Mouse (Mus musculus) R1 (cell line): ENCODE data around the gene Sgms1.

Source experiments
- DNase-seq: peaks from one replicate; pipeline ENCODE4 v3.0.0-alpha.2; 2018; ENCODE audit warnings: low read depth, low spot score

Gene Sgms1

DNA sequence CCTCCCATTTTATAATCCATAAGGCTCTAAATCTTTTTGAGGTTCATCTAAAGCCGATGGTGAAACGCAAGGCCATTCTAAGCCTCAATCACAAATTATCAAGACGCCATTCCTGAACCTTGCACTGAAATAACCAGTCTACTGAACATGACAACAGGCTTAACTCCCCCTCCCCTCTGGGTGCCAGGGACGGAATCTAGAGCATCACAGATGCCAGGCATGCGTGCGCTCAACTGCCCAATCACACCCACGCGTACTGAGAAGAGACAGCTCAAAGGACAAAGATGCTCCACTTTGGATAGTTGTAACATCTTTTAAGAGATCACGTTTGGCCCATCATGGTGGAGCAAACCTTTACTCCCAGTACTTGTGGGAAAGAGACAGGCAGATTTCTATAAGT, 146.3 kb downstream of the Sgms1 start:
- no peak for DNase-seq

- DNase-seq: peak; percentile 90
Observed at GRCm38 (mm10) chr19:32242153-32242552, 147.4 kb downstream of the Sgms1 start.

DNA sequence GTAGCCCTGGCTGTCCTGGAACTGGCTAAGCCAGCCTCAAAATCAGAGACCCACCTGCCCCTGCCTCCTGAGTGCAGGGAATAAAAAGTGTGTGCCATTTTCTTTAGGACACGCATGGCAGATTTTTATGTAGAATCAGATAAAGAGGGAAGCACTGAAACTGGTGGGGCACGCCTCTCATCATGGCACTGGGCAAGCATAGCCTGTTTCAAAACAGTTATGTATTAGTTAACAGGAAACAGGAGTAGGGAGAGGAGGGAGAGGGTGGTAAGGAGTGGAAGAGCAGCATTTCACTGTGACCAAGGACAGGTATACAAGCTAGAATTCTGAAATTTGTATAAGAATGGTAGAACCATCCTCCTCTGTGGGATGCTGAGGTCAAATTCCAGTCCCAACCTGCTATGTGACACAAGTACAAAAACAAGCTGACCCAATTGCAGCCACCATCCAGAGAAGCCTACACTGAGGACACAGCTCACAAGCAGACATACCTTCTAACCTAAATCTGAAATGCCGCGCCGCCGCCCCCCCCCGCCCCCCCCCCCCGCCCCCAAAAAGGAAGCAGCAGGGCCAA, 149.0 kb downstream of the Sgms1 start:
- peak; percentile 88 for DNase-seq

DNA sequence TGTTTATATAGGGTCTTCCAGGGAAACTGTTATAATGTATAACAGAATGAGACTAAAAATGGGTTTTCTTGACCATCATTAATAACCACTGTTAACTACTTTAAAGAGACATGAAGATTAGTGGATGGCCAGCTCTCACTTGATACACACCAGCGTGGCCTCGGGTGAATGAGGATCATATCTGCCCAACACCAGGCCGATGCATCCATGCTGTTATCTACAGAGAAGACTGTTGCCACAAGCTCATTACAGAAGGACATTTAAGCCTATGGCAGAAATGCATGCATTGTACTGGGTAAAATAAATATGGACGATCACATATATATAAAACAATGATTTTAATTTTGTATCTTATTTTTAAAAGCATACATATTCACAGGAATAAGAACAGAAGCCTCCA, 149.6 kb downstream of the Sgms1 start:
- DNase-seq: no peak

DNA sequence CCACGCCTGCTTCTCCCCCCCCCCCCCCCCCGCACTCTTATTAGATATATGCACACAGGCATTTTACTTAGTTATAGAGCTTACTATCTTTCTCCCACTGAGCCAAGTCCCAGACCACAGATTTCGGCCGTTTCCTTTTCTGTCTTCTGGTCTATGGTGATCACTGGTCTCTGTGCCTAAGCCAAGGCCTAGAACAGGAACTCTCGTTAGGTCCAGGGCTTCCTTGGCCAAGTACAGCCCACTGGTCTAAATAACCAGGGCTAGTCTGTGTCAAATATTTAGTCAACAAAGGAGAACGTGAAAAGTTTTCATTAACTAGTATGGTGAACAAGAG, 150.1 kb downstream of the Sgms1 start:
- DNase-seq: no peak

DNA sequence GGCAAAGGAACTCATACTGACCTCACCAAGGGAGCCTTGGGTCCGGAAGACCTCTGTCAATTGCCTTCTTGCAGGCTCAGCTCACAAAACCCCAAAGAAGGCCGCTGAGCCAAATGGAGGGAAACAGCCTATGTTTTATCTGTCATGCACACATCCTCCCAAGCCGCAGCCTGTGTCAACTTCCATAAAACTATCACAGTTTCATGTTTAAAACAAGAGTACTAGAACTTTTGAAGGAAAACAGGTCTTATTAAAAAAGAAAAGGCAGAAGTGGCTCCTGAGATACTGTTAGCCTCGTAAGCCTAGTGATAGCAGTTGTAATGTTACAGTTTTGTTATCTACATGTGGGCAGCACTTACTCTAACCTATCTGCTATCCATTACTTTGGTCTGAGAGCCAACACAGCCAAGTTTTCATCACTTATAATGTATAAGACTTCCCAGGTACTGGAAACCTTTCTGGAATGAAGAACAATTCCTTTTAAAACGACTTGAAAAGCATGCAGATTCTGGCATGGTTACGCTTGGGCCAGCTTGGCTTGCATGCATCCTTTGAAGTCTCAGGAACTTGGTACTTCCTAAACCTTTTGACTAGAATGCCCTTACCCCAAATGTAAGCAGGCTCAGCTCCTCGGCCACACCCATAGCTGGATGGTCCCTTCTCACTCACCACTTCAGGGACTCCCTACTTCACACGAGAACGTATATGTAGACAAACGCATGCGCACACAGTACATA, 150.6 kb downstream of the Sgms1 start:
- peak; percentile 64 for DNase-seq

DNA sequence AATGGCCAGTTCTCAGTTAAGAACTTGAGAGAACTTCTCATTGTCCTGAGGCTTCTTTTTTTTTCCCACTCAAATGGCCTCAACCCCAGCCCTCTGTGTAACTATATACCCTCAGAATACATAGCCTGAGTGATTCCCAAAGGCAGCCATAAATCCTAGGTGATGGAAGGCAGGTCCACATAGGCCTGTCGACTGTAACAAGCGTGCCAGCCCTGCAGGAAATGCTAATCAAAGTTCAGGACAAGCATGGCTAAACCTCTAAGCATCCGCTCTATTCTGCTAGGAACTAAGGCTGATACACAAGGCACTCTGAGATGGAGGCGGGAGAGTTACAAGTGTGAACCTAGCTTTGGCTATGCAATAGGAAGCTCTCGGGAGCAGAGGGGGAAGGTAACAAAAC, 151.8 kb downstream of the Sgms1 start:
- DNase-seq: peak; percentile 10

DNA sequence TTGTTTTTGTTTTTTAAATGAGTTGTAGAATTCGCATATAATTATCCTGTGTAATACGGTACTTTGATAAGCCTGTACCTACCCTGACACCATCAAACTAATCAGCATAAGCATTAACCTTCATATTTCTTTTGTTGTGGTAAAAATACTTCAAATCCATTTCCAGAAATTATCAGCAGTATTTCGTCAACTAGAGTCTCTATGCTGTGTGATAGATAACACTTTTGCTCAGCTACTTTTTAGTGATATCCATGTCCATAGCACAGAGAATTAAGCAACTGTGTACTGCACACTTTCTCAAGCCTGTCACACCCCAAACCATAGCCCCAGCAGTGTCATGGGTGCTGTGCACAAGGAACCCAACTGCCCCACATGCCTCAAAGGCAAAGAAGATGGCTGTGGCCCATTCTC, 152.3 kb downstream of the Sgms1 start:
- DNase-seq: no peak

- no peak for DNase-seq
Observed at GRCm38 (mm10) chr19:32234717-32235434, 154.6 kb downstream of the Sgms1 start.

- peak; percentile 61 for DNase-seq
Observed at GRCm38 (mm10) chr19:32231292-32231691, 158.2 kb downstream of the Sgms1 start.

DNA sequence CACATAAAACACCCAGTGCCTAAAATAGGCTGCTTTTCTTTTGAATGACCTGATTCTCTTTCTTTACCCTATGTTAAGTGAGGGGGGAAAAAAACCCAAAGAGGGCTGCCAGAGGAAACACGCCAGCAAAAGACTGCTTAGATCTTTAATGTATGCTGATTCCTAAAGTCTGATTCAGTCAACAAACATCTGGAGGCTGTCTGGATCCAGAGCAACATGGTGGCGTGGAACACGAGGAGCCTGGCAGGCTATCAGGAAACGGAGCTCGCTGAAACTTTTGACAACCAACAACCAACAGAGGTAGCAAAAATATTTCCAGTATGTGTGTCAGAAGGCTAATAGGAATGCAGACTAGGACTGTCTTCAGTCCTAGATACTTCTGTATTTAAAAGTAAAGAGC, 158.7 kb downstream of the Sgms1 start:
- DNase-seq: peak; percentile 46

DNA sequence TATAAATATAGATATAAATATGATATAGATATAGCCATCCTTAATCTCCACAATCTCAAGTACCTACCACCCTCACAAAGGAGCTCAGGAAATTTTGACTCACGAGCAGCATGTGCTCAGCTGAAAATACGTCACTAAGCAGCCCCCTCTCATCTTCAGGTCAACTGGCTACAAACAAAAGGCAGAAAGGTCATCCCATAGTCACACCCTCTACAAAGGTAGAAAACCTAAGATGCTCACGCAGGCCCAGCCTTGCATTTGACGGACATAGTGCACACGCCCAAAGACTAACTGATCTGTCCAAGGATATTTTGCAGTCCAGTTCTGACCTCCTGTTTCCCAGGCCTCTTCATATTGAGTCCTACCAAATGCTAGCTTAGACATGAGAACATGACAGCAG, 159.2 kb downstream of the Sgms1 start:
- peak; percentile 52 for DNase-seq

DNA sequence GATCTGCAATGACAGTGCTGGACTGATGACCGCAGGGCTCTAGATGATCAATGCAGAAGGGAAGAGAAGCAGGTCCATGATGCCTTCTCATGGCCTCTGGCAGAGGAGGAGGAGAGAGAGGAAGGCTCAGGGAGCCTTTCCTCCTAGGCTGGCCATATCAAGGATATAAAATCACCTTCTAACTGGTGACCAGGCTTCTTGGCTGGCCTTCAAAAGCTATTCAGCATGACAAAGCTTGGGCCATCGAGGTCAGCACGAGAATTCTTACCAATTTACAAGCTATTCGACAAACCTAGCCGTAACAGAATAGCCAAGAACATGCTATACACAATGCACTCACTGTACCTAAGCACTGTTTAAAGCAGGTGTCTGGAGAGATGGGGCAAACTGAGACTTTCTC, 159.7 kb downstream of the Sgms1 start:
- DNase-seq: no peak

DNA sequence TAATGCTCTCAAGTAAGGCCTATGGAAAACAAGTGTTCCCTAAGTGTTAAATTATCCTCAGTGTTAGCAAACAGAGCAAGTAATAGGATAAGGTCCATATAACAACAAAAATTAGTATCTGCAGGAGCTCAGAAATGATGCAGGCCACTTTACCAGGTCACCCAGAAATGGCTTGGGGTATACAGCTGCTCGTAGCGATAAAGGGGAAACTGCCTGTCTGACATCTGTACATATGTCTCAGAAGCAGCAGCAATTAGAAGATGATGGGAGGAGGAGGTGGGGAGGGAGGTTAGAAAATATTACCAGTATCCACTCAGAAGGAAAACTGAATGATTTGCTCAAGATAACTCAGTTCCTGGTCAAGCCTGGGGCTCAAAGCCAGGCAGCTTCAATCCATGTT, 162.3 kb downstream of the Sgms1 start:
- no peak for DNase-seq

- DNase-seq: peak; percentile 50
Observed at GRCm38 (mm10) chr19:32225097-32225490, 164.4 kb downstream of the Sgms1 start.

DNA sequence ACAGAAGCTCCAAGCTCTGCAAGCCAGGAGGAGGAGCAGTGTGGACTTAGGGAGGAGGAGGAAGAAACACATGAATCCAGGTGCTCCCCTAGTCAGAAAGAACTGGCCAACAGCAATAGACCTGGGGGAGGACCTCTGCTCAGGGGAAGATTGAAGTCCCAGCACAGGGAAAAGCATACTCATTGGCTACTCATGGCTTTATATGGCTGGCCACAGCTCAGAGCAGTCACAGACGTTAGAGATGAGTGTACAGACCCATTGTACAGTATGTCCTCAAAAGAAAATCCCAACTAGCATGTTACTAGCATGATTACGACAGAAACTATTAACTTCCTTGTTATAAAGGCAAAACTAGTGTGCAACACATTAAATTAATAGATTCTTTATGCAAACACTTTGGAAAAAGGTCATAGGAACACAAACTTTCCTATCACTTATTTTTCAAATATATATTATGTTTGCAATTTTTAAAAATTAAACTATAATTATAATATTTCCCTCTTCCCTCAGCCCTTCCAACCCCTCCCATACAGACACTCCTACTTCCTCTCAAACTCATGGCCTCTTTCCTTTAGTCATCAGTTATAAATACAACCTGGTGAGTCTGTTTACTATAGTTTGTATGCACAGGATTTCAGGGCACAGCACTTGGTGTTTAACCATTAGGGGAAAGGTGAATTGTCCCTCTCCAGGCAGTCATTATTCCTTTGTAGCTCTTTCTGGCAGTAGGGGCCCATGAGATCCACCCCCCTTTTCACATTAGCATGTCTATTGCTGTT, 165.0 kb downstream of the Sgms1 start:
- no peak for DNase-seq

DNA sequence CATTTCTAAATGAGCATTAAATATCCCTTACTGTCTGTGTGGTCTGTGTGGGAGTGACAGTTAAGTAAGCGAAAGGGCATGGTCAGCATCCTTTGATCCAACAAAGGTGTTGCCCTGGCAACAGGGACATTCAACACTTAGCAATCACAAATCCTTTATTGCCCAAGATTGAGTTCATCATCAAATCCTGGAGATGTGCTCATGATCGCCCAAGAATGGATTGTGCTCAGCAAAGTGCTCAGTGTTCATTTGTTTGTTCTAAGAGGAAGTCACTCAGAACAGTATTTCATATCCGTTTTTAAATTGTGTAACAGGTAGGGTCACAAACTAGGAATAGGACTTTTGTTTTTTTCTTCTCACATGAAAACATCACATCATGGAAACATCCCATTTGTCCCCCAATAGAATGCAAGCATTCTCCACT, 165.8 kb downstream of the Sgms1 start:
- no peak for DNase-seq

DNA sequence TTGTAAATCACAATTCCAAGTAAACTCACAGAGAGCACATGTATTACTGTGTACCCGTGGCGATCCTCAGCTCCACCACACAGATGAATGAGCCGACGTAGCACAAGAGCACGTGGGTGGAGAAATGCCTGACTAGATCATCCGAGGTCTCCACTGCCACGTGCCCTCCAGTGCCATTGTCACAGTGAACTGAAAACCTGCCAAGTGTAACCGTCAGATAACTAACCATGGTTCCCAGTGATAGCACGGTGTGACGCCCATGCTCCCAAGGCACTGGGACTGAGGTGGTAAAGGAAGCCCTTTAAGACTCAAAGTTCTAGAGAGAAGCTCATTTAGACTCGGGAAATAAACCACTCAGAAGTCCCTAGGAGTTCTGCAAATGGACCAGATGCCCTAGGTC, 167.4 kb downstream of the Sgms1 start:
- DNase-seq: no peak

DNA sequence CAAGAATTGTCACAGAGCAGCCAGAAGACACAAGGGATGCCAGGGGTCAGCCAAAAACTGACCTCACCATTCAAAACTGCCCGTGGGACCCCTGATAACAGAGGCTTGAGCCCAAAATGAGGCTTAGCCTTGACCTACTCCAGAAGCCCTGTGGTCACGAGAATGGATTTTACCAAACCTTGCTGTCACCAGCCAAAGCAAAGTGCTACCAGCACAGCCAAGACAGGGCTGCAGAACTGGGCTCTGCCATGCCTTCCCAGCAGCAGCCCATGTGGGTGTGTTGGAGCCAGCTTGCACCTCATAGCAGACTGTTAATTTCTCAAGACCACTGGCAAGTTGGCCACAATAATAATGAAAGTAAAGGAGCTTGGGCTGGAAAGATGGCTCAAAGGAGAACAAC, 168.5 kb downstream of the Sgms1 start:
- DNase-seq: no peak

GRCm38 (mm10) chr19:32216710-32217109, 172.8 kb downstream of the Sgms1 start:
- DNase-seq: no peak

GRCm38 (mm10) chr19:32214905-32215806, 174.4 kb downstream of the Sgms1 start:
- DNase-seq: no peak
